Mouse (Mus musculus) hindbrain, embryonic 14.5 days (tissue): ENCODE measurements around the gene Tox2. TPM values are rescaled to one million over a fixed set of nuclear protein-coding genes. Genes with fewer than 3 reads are reported as not detected.

Source experiments
- ATAC-seq: fragments of 200-750 bp; cut with Nextera tagmentation; 2 replicates; pipeline ENCODE4 v1.8.0; 2017; ENCODE audit warnings: moderate number of reproducible peaks, mild to moderate bottlenecking, moderate TSS enrichment, moderate library complexity; ENCODE audit not compliant: low FRiP score
- DNase-seq: peaks from one replicate; pipeline ENCODE4 v3.0.0-alpha.2; 2015; ENCODE audit warnings: low spot score
- H3K27ac ChIP-seq: fragments of 300-500 bp; sonication (generic); 2 replicates; pipeline ENCODE4 v1.5.1; 2014; ENCODE audit warnings: mild to moderate bottlenecking, moderate library complexity
- H3K27me3 ChIP-seq: fragments of 300-500 bp; sonication (generic); 2 replicates; pipeline ENCODE4 v1.6.1; 2014; ENCODE audit warnings: mild to moderate bottlenecking, low read length, mixed read lengths; ENCODE audit not compliant: control insufficient read depth, insufficient read depth
- H3K36me3 ChIP-seq: fragments of 300-500 bp; sonication (generic); replicated peaks from 2 replicates; pipeline ENCODE4 v1.6.1; 2014; ENCODE audit not compliant: control insufficient read depth, insufficient read depth
- H3K4me1 ChIP-seq: fragments of 300-500 bp; sonication (generic); replicated peaks from 2 replicates; pipeline ENCODE4 v1.6.1; 2014; ENCODE audit warnings: antibody characterized with exemption, low read length, mixed read lengths; ENCODE audit not compliant: control insufficient read depth, insufficient read depth
- H3K4me2 ChIP-seq: fragments of 300-500 bp; sonication (generic); replicated peaks from 2 replicates; pipeline ENCODE4 v1.6.1; 2014; ENCODE audit warnings: mild to moderate bottlenecking, moderate library complexity
- H3K4me3 ChIP-seq: fragments of 300-500 bp; sonication (generic); replicated peaks from 2 replicates; pipeline ENCODE4 v1.5.1; 2014; ENCODE audit warnings: mild to moderate bottlenecking, low read length
- H3K9ac ChIP-seq: fragments of 300-500 bp; sonication (generic); 2 replicates; pipeline ENCODE4 v1.6.1; 2014
- H3K9me3 ChIP-seq: fragments of 300-500 bp; sonication (generic); 2 replicates; pipeline ENCODE4 v1.6.1; 2016; ENCODE audit warnings: low read length; ENCODE audit not compliant: control insufficient read depth
- WGBS: fragments of 180-500 bp; shearing (Covaris S2); extraction: QIAGEN DNeasy Blood & Tissue Kit; methylation state at CpG from one replicate; pipeline ENCODE4 v1.1.7; 2014; 5-methylcytosine and 5-hydroxymethylcytosine counted together
- polyA plus RNA-seq: library from polyadenylated mRNA; unstranded; fragments of >200 nt; fragmentation: Nextera tagmentation; extraction: Ambion mirVana; gene quantifications from 2 replicates; pipeline ENCODE4 v1.2.1, GENCODE M21; 2014

Tox2 gene
- polyA plus RNA-seq, 1 experiment from 2014 or later, result 28.7 TPM

- H3K36me3 ChIP-seq, result no peaks in the 10 kb centered on the region
- 78% methylated on average over 13 of the region's 13 CpGs for WGBS
- no peak overlapping the region for H3K9ac ChIP-seq
- H3K27me3 ChIP-seq, result peaks cover 13% of the 10 kb centered on the region
- no peak overlapping the region for H3K4me2 ChIP-seq
- no peak for DNase-seq
- no peaks in the 10 kb centered on the region for H3K9me3 ChIP-seq
- H3K4me3 ChIP-seq, result no peak overlapping the region
- H3K4me1 ChIP-seq, result no peaks in the 10 kb centered on the region
- no peak for ATAC-seq
- H3K27ac ChIP-seq, result no peak overlapping the region
These were observed 142.2 kb downstream of the Tox2 start for GRCm38 (mm10) chr2:163344976-163345660.

- no peaks in the 10 kb centered on the region for H3K9me3 ChIP-seq
- 79% methylated on average over 11 of the region's 11 CpGs for WGBS
These were observed 143.6 kb downstream of the Tox2 start for GRCm38 (mm10) chr2:163346497-163346896.

GRCm38 (mm10) chr2:163347517-163348184, 144.7 kb downstream of the Tox2 start:
- no peak for ATAC-seq
- H3K36me3 ChIP-seq, result no peaks in the 10 kb centered on the region
- no peak overlapping the region for H3K27ac ChIP-seq
- H3K27me3 ChIP-seq, result no peaks in the 10 kb centered on the region
- DNase-seq, result no peak
- H3K4me3 ChIP-seq, result no peak overlapping the region
- WGBS, result 86% methylated on average over 8 of the region's 8 CpGs
- no peak overlapping the region for H3K4me2 ChIP-seq
- H3K4me1 ChIP-seq, result no peaks in the 10 kb centered on the region
- no peak overlapping the region for H3K9ac ChIP-seq
- no peaks in the 10 kb centered on the region for H3K9me3 ChIP-seq

More at GRCm38 (mm10) chr2:163346497-163346896, 143.6 kb downstream of the Tox2 start:
- ATAC-seq (no peak), DNase-seq (no peak)
- no peak overlapping the region for H3K4me2 ChIP-seq
- H3K4me3 ChIP-seq, result no peak overlapping the region
- H3K9ac ChIP-seq, result no peak overlapping the region
- no peaks in the 10 kb centered on the region for H3K4me1 ChIP-seq
- no peaks in the 10 kb centered on the region for H3K27me3 ChIP-seq
- no peak overlapping the region for H3K27ac ChIP-seq
- no peaks in the 10 kb centered on the region for H3K36me3 ChIP-seq

GRCm38 (mm10) chr2:163348677-163349076, 145.8 kb downstream of the Tox2 start:
- WGBS, result 78% methylated on average over 7 of the region's 7 CpGs
- H3K4me3 ChIP-seq, result no peak overlapping the region
- ATAC-seq, result no peak
- no peaks in the 10 kb centered on the region for H3K36me3 ChIP-seq
- no peaks in the 10 kb centered on the region for H3K4me1 ChIP-seq
- H3K27ac ChIP-seq, result no peak overlapping the region
- no peaks in the 10 kb centered on the region for H3K9me3 ChIP-seq
- H3K9ac ChIP-seq, result no peak overlapping the region
- no peaks in the 10 kb centered on the region for H3K27me3 ChIP-seq
- DNase-seq, result no peak
- H3K4me2 ChIP-seq, result no peak overlapping the region

- no peak for ATAC-seq
- no peak overlapping the region for H3K9ac ChIP-seq
- no peaks in the 10 kb centered on the region for H3K4me1 ChIP-seq
- WGBS, result 59% methylated on average over 9 of the region's 9 CpGs
- no peaks in the 10 kb centered on the region for H3K9me3 ChIP-seq
- no peak overlapping the region for H3K27ac ChIP-seq
- no peaks in the 10 kb centered on the region for H3K36me3 ChIP-seq
- H3K4me3 ChIP-seq, result no peak overlapping the region
- H3K27me3 ChIP-seq, result no peaks in the 10 kb centered on the region
- no peak for DNase-seq
- no peak overlapping the region for H3K4me2 ChIP-seq
These were observed 146.5 kb downstream of the Tox2 start for GRCm38 (mm10) chr2:163349411-163349810.

GRCm38 (mm10) chr2:163350443-163350842, 147.5 kb downstream of the Tox2 start:
- H3K27me3 ChIP-seq, result no peaks in the 10 kb centered on the region
- H3K9ac ChIP-seq, result no peak overlapping the region
- DNase-seq (no peak), ATAC-seq (no peak)
- no peak overlapping the region for H3K4me2 ChIP-seq
- no peaks in the 10 kb centered on the region for H3K9me3 ChIP-seq
- H3K27ac ChIP-seq, result no peak overlapping the region
- no peaks in the 10 kb centered on the region for H3K36me3 ChIP-seq
- H3K4me1 ChIP-seq, result no peaks in the 10 kb centered on the region
- no peak overlapping the region for H3K4me3 ChIP-seq
- WGBS, result 58% methylated on average over 5 of the region's 5 CpGs

GRCm38 (mm10) chr2:163353731-163354130, 150.8 kb downstream of the Tox2 start:
- Histone ChIP-seq H3K36me3 (no peaks in the 10 kb centered on the region), H3K4me1 (no peaks in the 10 kb centered on the region), H3K4me2 (no peak overlapping the region), H3K9me3 (no peaks in the 10 kb centered on the region), H3K27ac (no peak overlapping the region), H3K4me3 (no peak overlapping the region), H3K27me3 (no peaks in the 10 kb centered on the region), H3K9ac (no peak overlapping the region)
- WGBS, result 24% methylated on average over 7 of the region's 7 CpGs
- no peak for DNase-seq
- no peak for ATAC-seq

- Histone ChIP-seq H3K4me3 (no peak overlapping the region), H3K27me3 (no peaks in the 10 kb centered on the region), H3K4me2 (no peak overlapping the region), H3K9me3 (no peaks in the 10 kb centered on the region), H3K4me1 (no peaks in the 10 kb centered on the region), H3K27ac (no peak overlapping the region), H3K36me3 (no peaks in the 10 kb centered on the region), H3K9ac (no peak overlapping the region)
- ATAC-seq, result no peak
- no peak for DNase-seq
- 87% methylated on average over 8 of the region's 8 CpGs for WGBS
These were observed 152.7 kb downstream of the Tox2 start for GRCm38 (mm10) chr2:163355666-163356065.

- H3K4me3 ChIP-seq, result no peak overlapping the region
- no peak overlapping the region for H3K9ac ChIP-seq
- no peaks in the 10 kb centered on the region for H3K27me3 ChIP-seq
- no peaks in the 10 kb centered on the region for H3K9me3 ChIP-seq
- H3K36me3 ChIP-seq, result no peaks in the 10 kb centered on the region
- WGBS, result 86% methylated on average over 12 of the region's 12 CpGs
- no peak overlapping the region for H3K27ac ChIP-seq
- ATAC-seq, result no peak
- H3K4me1 ChIP-seq, result no peaks in the 10 kb centered on the region
- no peak for DNase-seq
- no peak overlapping the region for H3K4me2 ChIP-seq
These were observed 153.4 kb downstream of the Tox2 start for GRCm38 (mm10) chr2:163356113-163356840.
